13 mouse cellular contexts compared by ENCODE assay signal in the genomic region with DNA sequence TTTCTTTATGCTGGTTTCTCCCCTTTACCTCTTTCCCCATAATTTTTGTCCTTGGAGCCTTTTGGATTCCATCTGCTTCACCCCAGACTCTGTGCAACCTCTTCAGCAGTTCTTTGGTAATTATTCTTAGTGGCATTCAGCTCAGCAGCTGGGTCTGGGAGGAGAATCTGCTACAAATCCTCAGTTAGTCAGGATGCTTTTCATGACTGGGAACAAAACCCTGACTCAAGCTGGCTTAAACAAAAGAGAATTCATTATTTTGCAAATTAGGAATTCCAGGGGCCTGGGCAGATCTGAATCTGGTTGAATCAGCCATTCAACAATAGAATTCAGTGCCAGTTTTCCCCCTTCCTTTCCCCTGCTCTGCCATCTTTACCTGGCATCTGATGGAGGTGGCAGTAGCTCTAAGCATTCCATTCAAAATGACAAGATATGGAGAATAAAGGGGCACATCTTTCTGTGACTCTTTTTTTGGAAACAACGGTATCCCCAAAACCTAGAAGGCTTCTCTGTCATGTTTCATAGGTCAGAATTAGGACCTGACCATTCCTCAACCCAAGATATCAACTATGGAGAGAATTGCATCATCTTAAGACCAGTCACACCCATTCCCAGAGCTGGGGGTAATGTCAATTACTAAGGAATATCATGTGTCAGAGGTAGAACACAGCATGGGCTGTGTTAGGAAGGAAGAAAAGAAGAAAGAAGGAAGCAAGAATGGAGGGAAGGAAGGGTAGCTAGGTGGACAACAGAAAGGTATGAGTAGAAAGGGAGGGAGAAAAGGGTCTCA.
DNase-seq lines count a peak whose midpoint lies in the region; ATAC-seq and TF ChIP-seq lines count a peak whose summit lies in the region.
"Had no signal": no experiment of that assay in that cellular context is flagged by ENCODE, and none has a peak within 500 bp of the region (broad histone marks: within the 10 kb centered on the region; RNA-seq: fewer than 3 reads in every experiment).

No protein-coding gene starts in this region.

- H3K4me3 ChIP-seq in midbrain, embryonic 10.5 days: no peak overlapping the region
- H3K4me3 ChIP-seq in midbrain, postnatal 0 days (ENCODE audit: low read depth, low read length): no peak overlapping the region
- H3K4me3 ChIP-seq in forebrain, embryonic 14.5 days (ENCODE audit: low read depth, low read length): no peak overlapping the region
- no peak overlapping the region for H3K4me3 ChIP-seq in myocyte

- H3K4me1 ChIP-seq in midbrain, embryonic 10.5 days: peaks cover 12% of the 10 kb centered on the region
- no peaks in the 10 kb centered on the region for H3K4me1 ChIP-seq in midbrain, postnatal 0 days (ENCODE audit: insufficient read depth, low read length)
- 0 out of 2 replicates have a peak, but pooled peaks cover 3% of the 10 kb centered on the region for H3K4me1 ChIP-seq in forebrain, embryonic 14.5 days (ENCODE audit: control insufficient read depth, insufficient read depth, low read length)

- no peaks in the 10 kb centered on the region for H3K9me3 ChIP-seq in midbrain, embryonic 10.5 days (replicated peaks)
- no peaks in the 10 kb centered on the region for H3K9me3 ChIP-seq in midbrain, postnatal 0 days (ENCODE audit: low read length)
- 0 out of 2 replicates have a peak, but pooled peaks cover 3% of the 10 kb centered on the region for H3K9me3 ChIP-seq in forebrain, embryonic 14.5 days (replicated peaks; ENCODE audit: control insufficient read depth, low read length)

- no peaks in the 10 kb centered on the region for H3K36me3 ChIP-seq in midbrain, embryonic 10.5 days
- H3K36me3 ChIP-seq in midbrain, postnatal 0 days (ENCODE audit: insufficient read depth, low read length): no peaks in the 10 kb centered on the region
- no peaks in the 10 kb centered on the region for H3K36me3 ChIP-seq in forebrain, embryonic 14.5 days (ENCODE audit: control insufficient read depth, insufficient read depth, low read length)
- H3K36me3 ChIP-seq in myocyte (ENCODE audit: control insufficient read depth, insufficient read depth): no peaks in the 10 kb centered on the region

- no peak overlapping the region for H3K4me2 ChIP-seq in midbrain, postnatal 0 days (ENCODE audit: low read depth, low read length, poor library complexity, severe bottlenecking)
- H3K4me2 ChIP-seq in forebrain, embryonic 14.5 days (ENCODE audit: low read length): no peak overlapping the region
- H3K4me2 ChIP-seq in myocyte (ENCODE audit: low read depth): peak overlapping the region; percentile 1

- ATAC-seq in midbrain, postnatal 0 days (ENCODE audit: low FRiP score): no peak
- ATAC-seq in forebrain, embryonic 14.5 days: peak; percentile 69
- ATAC-seq: intestine, postnatal 0 days had no signal

- peak overlapping the region; percentile 50; the same call in 1 of the 2 replicates for H3K27ac ChIP-seq in midbrain, embryonic 10.5 days (replicated peaks)
- no peak overlapping the region for H3K27ac ChIP-seq in midbrain, postnatal 0 days (ENCODE audit: low read depth, low read length)
- no peak overlapping the region for H3K27ac ChIP-seq in forebrain, embryonic 14.5 days (ENCODE audit: low read depth, low read length)

- H3ac ChIP-seq in myocyte (ENCODE audit: control insufficient read depth, insufficient read length): no peak overlapping the region

- no peak for TF ChIP-seq CTCF in midbrain, postnatal 0 days (IDR thresholded peaks at IDR 0.05)

- no peak for TF ChIP-seq POLR2A in myocyte (IDR thresholded peaks at IDR 0.05; ENCODE audit: insufficient read length, low read depth)

- H3K79me2 ChIP-seq in myocyte (ENCODE audit: control insufficient read depth, insufficient read depth): no peaks in the 10 kb centered on the region

- DNase-seq in midbrain, embryonic 10.5 days (ENCODE audit: low spot score): no peak
- DNase-seq in midbrain, postnatal 0 days (ENCODE audit: low spot score): no peak
- DNase-seq in R1 (ENCODE audit: low read depth, low spot score) (peak; percentile 70), MN1 (ENCODE audit: low spot score) (no peak)
- peak; percentile 71 for DNase-seq in forebrain, embryonic 14.5 days (ENCODE audit: low spot score)
- DNase-seq in lung, postnatal 25 days (ENCODE audit: low spot score): no peak
- DNase-seq: cerebellum, postnatal 25 days; gastrocnemius, postnatal 36 days; heart, postnatal 10 days; kidney, postnatal 4 days; lung, adult 2 months had no signal

- H3K27me3 ChIP-seq in midbrain, embryonic 10.5 days (ENCODE audit: low read depth, poor library complexity, severe bottlenecking): no peaks in the 10 kb centered on the region
- H3K27me3 ChIP-seq in midbrain, postnatal 0 days (ENCODE audit: insufficient read depth, low read length): no peaks in the 10 kb centered on the region
- no peaks in the 10 kb centered on the region for H3K27me3 ChIP-seq in forebrain, embryonic 14.5 days (replicated peaks; ENCODE audit: control insufficient read depth, insufficient read depth, low read length)
- H3K27me3 ChIP-seq in myocyte (ENCODE audit: control insufficient read depth, insufficient read depth, insufficient read length): no peaks in the 10 kb centered on the region

- H3K9ac ChIP-seq in midbrain, postnatal 0 days (replicated peaks; ENCODE audit: low read length, poor library complexity, severe bottlenecking): no peak overlapping the region
- H3K9ac ChIP-seq in forebrain, embryonic 14.5 days (ENCODE audit: low read length): no peak overlapping the region

- 72% methylated on average over 1 of the region's 1 CpGs for WGBS in midbrain, embryonic 10.5 days
- 74% methylated on average over 1 of the region's 1 CpGs for WGBS in midbrain, postnatal 0 days
- 41% methylated on average over 1 of the region's 1 CpGs for WGBS in forebrain, embryonic 14.5 days

TF ChIP-seq in myocyte, 11 proteins besides CTCF, POLR2A, EP300 and RAD21:
- TF ChIP-seq E2F4 (IDR thresholded peaks at IDR 0.05; ENCODE audit: insufficient read depth) (no peak), USF1 (IDR thresholded peaks at IDR 0.05; ENCODE audit: low read depth) (no peak), TCF12 (IDR thresholded peaks at IDR 0.05; ENCODE audit: insufficient read depth, poor library complexity, severe bottlenecking) (no peak), MYOG (IDR thresholded peaks at IDR 0.05; ENCODE audit: control insufficient read depth in 1 of 3, insufficient read depth in 1 of 3, insufficient read length in 2 of 3, low read depth in 2 of 3) (no peak), REST (IDR thresholded peaks at IDR 0.05; ENCODE audit: insufficient read depth, insufficient read length) (no peak), SRF (IDR thresholded peaks at IDR 0.05; ENCODE audit: control insufficient read depth, insufficient read length, low read depth) (no peak), MYOD1 (IDR thresholded peaks at IDR 0.05; ENCODE audit: control insufficient read depth in 1 of 3, insufficient read length in 2 of 3, low read depth in 2 of 3) (no peak), CEBPB (IDR thresholded peaks at IDR 0.05; ENCODE audit: insufficient read depth, poor library complexity, severe bottlenecking) (peak; percentile 87)
TF ChIP-seq in myocyte: peak in this region for 1.

Comparison
In these comparisons a context has a peak if more than half of its experiments do, and no peak if none do; other contexts are left out.
1. DNase-seq: peak in R1 (single experiment) and forebrain, embryonic 14.5 days (single experiment); none in midbrain, embryonic 10.5 days (single experiment), midbrain, postnatal 0 days (single experiment), lung, postnatal 25 days (single experiment) and MN1 (single experiment).